Mouse (Mus musculus): ENCODE measurements around the gene Hes5. TPM values are rescaled to one million over a fixed set of nuclear protein-coding genes. Genes with fewer than 3 reads are reported as not detected.

Hes5 gene
- total RNA-seq, 2 experiments from 2014 or later: 15.5 to 25.8 TPM

DNA sequence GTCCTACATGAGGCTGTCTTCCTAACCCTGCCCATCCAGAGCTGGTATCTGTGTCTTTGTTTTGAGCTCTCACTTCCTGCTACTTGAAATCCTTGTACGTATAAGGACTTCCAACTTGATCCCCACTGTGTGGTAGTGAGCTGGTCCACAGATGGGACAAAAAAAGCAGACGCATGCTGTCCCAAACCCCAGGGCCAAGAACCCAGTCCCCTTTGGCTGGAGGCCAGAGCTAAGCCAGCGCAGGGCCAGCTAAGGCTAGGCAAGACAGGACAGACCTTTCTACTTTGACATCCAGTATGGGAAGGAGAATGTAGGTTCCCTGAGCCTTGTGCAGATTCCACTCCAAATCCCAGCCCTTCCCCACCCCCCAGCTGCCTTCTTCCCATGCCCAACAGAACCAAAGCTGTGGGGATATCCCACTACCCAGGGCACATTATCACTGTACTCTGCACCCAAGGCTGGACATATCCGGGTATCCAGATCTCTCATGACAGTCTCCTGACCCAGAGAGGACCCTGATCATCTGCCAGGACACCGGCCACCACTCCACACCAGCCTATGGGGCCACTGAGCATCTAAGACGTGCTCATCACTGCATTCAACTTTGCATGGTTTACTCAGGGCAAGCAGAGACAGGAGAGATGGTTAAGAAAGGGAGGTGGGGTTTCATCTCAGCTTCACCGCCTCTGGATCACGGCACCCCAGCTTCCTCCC, 50.7 kb downstream of the Hes5 start:
- DNase-seq (ENCODE audit: low spot score in 2 of 2): no peak

Other genes starting within 250 kb of the Hes5 start
- 1 to 10 TPM; 3.1 to 3.3 TPM for gene Ttc34, start 123.5 kb upstream of the Hes5 start, total RNA-seq (2021)
- gene Mmel1, start 91.3 kb upstream of the Hes5 start, total RNA-seq (2021): under 1 TPM; 0.20 to 0.25 TPM
- 10 to 100 TPM; 54.8 to 58.7 TPM for gene Fam213b, start 61.8 kb upstream of the Hes5 start, total RNA-seq (2021)
- gene Tnfrsf14, start 32.4 kb upstream of the Hes5 start, total RNA-seq (2021): 1 to 10 TPM in 1 of 2 experiments, under 1 TPM in 1; 0.94 to 1.2 TPM
- gene Pank4, start 3.2 kb downstream of the Hes5 start, total RNA-seq (2021): 10 to 100 TPM; 36.0 to 37.7 TPM
- gene Plch2, start 95.9 kb downstream of the Hes5 start, total RNA-seq (2021): 100 to 1,000 TPM in 1 of 2 experiments, 10 to 100 TPM in 1; 93.4 to 102 TPM
- 10 to 100 TPM; 21.5 to 22.0 TPM for gene Pex10, start 106.1 kb downstream of the Hes5 start, total RNA-seq (2021)
- 10 to 100 TPM; 63.4 to 65.5 TPM for gene Rer1, start 125.5 kb downstream of the Hes5 start, total RNA-seq (2021)
- gene Morn1, start 125.7 kb downstream of the Hes5 start, total RNA-seq (2021): 10 to 100 TPM in 1 of 2 experiments, 1 to 10 TPM in 1; 9.3 to 11.3 TPM

Measured in layer of hippocampus, adult 18-20 months (tissue).